Mouse (Mus musculus) layer of hippocampus, adult 9-10 months (tissue): ENCODE data around the gene Spata22.
"Not testable (repeated sequence)": the region's sequence is repeated elsewhere in the genome, so short reads cannot be mapped to it uniquely, and the experiment has no call there.

Experiments used
- DNase-seq: peaks from one replicate; pipeline ENCODE4 v3.0.0; 2022; ENCODE audit warnings: low spot score

The Spata22 gene

GRCm38 (mm10) chr11:73329442-73329841 is at the start of gene Spata22, which contains the start of the genes Aspa and Gm49340:
Gene Spata22, plus strand, starts transcription at chr11:73329741.
Gene Aspa, minus strand, starts transcription at chr11:73329596.
Gene Gm49340, plus strand, starts transcription at chr11:73329741.
- no peak for DNase-seq

- no peak for DNase-seq
Observed at GRCm38 (mm10) chr11:73280710-73281109, 48.8 kb upstream of the Spata22 start.

GRCm38 (mm10) chr11:73281528-73282027 is 48.0 kb upstream of the Spata22 start:
- peak; percentile 65 for DNase-seq

GRCm38 (mm10) chr11:73283369-73283768 is 46.2 kb upstream of the Spata22 start:
- no peak for DNase-seq

GRCm38 (mm10) chr11:73283926-73284325 is 45.6 kb upstream of the Spata22 start:
- no peak for DNase-seq

GRCm38 (mm10) chr11:73284351-73284750 is 45.2 kb upstream of the Spata22 start:
- no peak for DNase-seq

- no peak for DNase-seq
Observed at GRCm38 (mm10) chr11:73289621-73290020, 39.9 kb upstream of the Spata22 start.

GRCm38 (mm10) chr11:73303123-73303522 is 26.4 kb upstream of the Spata22 start:
- no peak for DNase-seq

GRCm38 (mm10) chr11:73315961-73316360 is 13.6 kb upstream of the Spata22 start:
- no peak for DNase-seq

GRCm38 (mm10) chr11:73318581-73318980 is 11.0 kb upstream of the Spata22 start:
- DNase-seq = not testable (repeated sequence)

- not testable (repeated sequence) for DNase-seq
Observed at GRCm38 (mm10) chr11:73321064-73321463, 8.5 kb upstream of the Spata22 start.

GRCm38 (mm10) chr11:73323906-73324830 is 5.4 kb upstream of the Spata22 start:
- no peak for DNase-seq

- no peak for DNase-seq
Observed at GRCm38 (mm10) chr11:73326485-73326886, 3.1 kb upstream of the Spata22 start.

- no peak for DNase-seq
Observed at GRCm38 (mm10) chr11:73327361-73327760, 2.2 kb upstream of the Spata22 start.

GRCm38 (mm10) chr11:73333357-73333756 is 3.8 kb downstream of the Spata22 start:
- no peak for DNase-seq

GRCm38 (mm10) chr11:73336919-73337318 is 7.4 kb downstream of the Spata22 start:
- DNase-seq = no peak

GRCm38 (mm10) chr11:73350483-73350882 is 20.9 kb downstream of the Spata22 start, which contains the start of gene Olfr20:
Gene Olfr20, plus strand, starts transcription at chr11:73350783.
- no peak for DNase-seq

- no peak for DNase-seq
Observed at GRCm38 (mm10) chr11:73370946-73371345, 41.4 kb downstream of the Spata22 start, which contains the start of gene Olfr376. Gene Olfr376, plus strand, starts transcription at chr11:73371246.

GRCm38 (mm10) chr11:73395374-73395773 is 65.8 kb downstream of the Spata22 start:
- DNase-seq = no peak
